17 mouse cellular contexts compared by ENCODE assay signal in genomic region chr1:162834342-162834741, GRCm38 (mm10). TPM values are rescaled to one million over a fixed set of nuclear protein-coding genes. Genes with fewer than 3 reads are reported as not detected.
"Had no signal": no experiment of that assay in that cellular context is flagged by ENCODE, and none has a peak within 500 bp of the region (broad histone marks: within the 10 kb centered on the region; RNA-seq: fewer than 3 reads in every experiment).

No protein-coding gene starts in this region.

- H3K4me2 ChIP-seq: liver, embryonic 11.5 days; liver, embryonic 13.5 days; liver, embryonic 15.5 days; lung, embryonic 14.5 days; midbrain, embryonic 13.5 days; neural tube, embryonic 12.5 days; stomach, embryonic 15.5 days had no signal

- H3K27ac ChIP-seq: liver, embryonic 13.5 days; liver, embryonic 15.5 days; macrophage; midbrain, embryonic 13.5 days; neural tube, embryonic 12.5 days; stomach, embryonic 15.5 days; stomach, postnatal 0 days had no signal

- DNase-seq: liver, embryonic 13.5 days; liver, postnatal 0 days; lung, embryonic 14.5 days; lung, postnatal 14 days; right cerebral cortex, postnatal 14 days; thymus, adult 2 months; thymus, postnatal 25 days; thymus, postnatal 4 days had no signal

- ATAC-seq: liver, postnatal 0 days; midbrain, embryonic 13.5 days had no signal

- H3K4me3 ChIP-seq: liver, embryonic 13.5 days; liver, embryonic 15.5 days; megakaryocyte, embryonic 14.5 days; midbrain, embryonic 13.5 days; neural tube, embryonic 12.5 days; stomach, embryonic 15.5 days had no signal

- H3K27me3 ChIP-seq: liver, embryonic 13.5 days; liver, embryonic 15.5 days; megakaryocyte, embryonic 14.5 days; neural tube, embryonic 12.5 days; stomach, embryonic 15.5 days had no signal

- H3K9me3 ChIP-seq: liver, embryonic 13.5 days; liver, embryonic 15.5 days; midbrain, embryonic 13.5 days; neural tube, embryonic 12.5 days; stomach, embryonic 15.5 days had no signal

- H3K36me3 ChIP-seq: liver, embryonic 13.5 days; liver, embryonic 15.5 days; midbrain, embryonic 13.5 days; neural tube, embryonic 12.5 days; stomach, embryonic 15.5 days had no signal

- H3K4me1 ChIP-seq: liver, embryonic 13.5 days; liver, embryonic 15.5 days; megakaryocyte, embryonic 14.5 days; stomach, embryonic 15.5 days had no signal

- H3K9ac ChIP-seq: liver, embryonic 13.5 days; liver, embryonic 15.5 days; liver, postnatal 0 days; lung, embryonic 14.5 days; midbrain, embryonic 13.5 days; neural tube, embryonic 12.5 days; stomach, embryonic 15.5 days had no signal

RNA-seq across cellular contexts. Expression of gene Fmo4, which starts 20.6 kb away (rescaled TPM):
- polyA plus RNA-seq: macrophage; spleen, adult 2 months had no signal

RNA-seq across cellular contexts. Expression of gene Fmo1, which starts 32.1 kb away (rescaled TPM):
- polyA plus RNA-seq: macrophage had no signal
